In the genomic region with DNA sequence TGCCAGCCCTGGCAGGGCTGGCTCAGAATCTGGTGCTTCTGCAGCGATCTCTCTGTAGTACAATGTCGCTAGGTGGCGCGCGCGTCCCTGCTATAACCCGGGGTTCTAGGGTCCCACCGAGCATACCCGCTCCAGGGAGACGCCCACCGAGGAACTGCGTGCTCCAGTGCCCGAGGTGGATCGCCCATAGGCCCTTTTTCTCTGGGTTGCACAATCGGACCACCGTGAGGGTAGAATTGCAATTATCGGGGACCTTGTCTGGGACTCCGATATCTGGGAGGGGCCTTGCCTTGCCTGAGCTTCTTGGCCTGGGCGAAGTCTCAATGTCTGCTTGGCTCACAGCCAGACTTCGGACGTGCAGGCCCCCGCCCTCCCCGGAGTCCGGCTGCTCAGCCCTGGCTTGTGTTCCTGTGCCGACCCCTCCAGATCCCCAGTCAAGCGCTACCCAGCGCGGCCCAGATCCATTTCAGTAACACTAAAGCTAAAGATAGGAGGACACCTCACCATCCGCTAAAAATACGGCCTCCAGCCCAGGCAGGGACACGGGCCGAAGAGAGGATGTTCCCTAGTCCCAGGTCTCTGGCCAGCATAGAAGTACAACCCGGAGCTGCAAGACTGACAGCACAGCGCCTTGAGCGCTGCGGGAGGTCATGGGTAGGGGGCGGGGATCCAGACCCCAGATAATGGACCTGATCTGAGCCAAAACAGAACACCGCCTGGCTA, we compare ENCODE assay signal across 8 mouse cellular contexts. TPM values are rescaled to one million over a fixed set of nuclear protein-coding genes. Genes with fewer than 3 reads are reported as not detected.
DNase-seq lines count a peak whose midpoint lies in the region; ATAC-seq lines count a peak whose summit lies in the region.

No protein-coding gene starts in this region.

- peak; percentile 84 to 95 for DNase-seq in adrenal gland, adult (ENCODE audit: inconsistent age in 2 of 2, low spot score in 1 of 2)
- peak; percentile 97 for DNase-seq in embryo, embryonic 10 days (ENCODE audit: low spot score)
- DNase-seq in gastrocnemius, postnatal 10 days, result peak; percentile 98
- peak; percentile 91 for DNase-seq in induced T-regulatory cell, adult 2 months (ENCODE audit: low read depth)
- DNase-seq in left cerebral cortex, postnatal 10 days (ENCODE audit: extremely low spot score in 1 of 2, low spot score in 2 of 2), result peak; percentile 86 to 95
- DNase-seq in right cerebral cortex, postnatal 14 days, result peak; percentile 98
- DNase-seq in urinary bladder, postnatal 25 days (ENCODE audit: low spot score), result peak; percentile 90

- ATAC-seq in megakaryocyte progenitor cell, adult 5-6 weeks (replicated peaks; ENCODE audit: poor library complexity), result peak; percentile 66

- intact Hi-C loops in left cerebral cortex, postnatal 10 days (cut with DNase I), result loop anchor here (1.0 to 5.0 kb wide), 3 partner anchors 32 to 123 kb away; a partner anchor contains a TSS

RNA-seq across cellular contexts. Expression of a gene that starts 0.5 kb away (rescaled TPM):
- total RNA-seq in gastrocnemius, postnatal 10 days (2021), result 10 to 100 TPM; 16.6 to 20.9 TPM
- total RNA-seq in left cerebral cortex, postnatal 10 days (2021), result 1 to 10 TPM; 8.3 to 9.8 TPM
- not detected in 2 replicates for total RNA-seq in megakaryocyte progenitor cell, adult 5-6 weeks (2015)
- total RNA-seq in megakaryocyte progenitor cell, adult 5-6 weeks (2017), result 0.07 TPM in 1 of 2 replicates, not detected in the other

RNA-seq across cellular contexts. Expression of a gene that starts 11.3 kb away (rescaled TPM):
- total RNA-seq in gastrocnemius, postnatal 10 days (2021), result 10 to 100 TPM; 86.8 to 90.9 TPM
- total RNA-seq in left cerebral cortex, postnatal 10 days (2021), result 10 to 100 TPM; 76.8 to 80.7 TPM
- 47.6 and 50.3 TPM in 2 replicates for total RNA-seq in megakaryocyte progenitor cell, adult 5-6 weeks (2015)
- 65.1 and 83.0 TPM in 2 replicates for total RNA-seq in megakaryocyte progenitor cell, adult 5-6 weeks (2017)

RNA-seq across cellular contexts. Expression of a gene that starts 30.2 kb away (rescaled TPM):
- under 1 TPM; 0.82 to 0.95 TPM for total RNA-seq in gastrocnemius, postnatal 10 days (2021)
- 1 to 10 TPM; 6.5 to 8.1 TPM for total RNA-seq in left cerebral cortex, postnatal 10 days (2021)
- total RNA-seq in megakaryocyte progenitor cell, adult 5-6 weeks (2015), result 0.32 and 0.81 TPM in 2 replicates
- total RNA-seq in megakaryocyte progenitor cell, adult 5-6 weeks (2017), result 1.5 and 2.8 TPM in 2 replicates

RNA-seq across cellular contexts. Expression of a gene that starts 39.9 kb away (rescaled TPM):
- 10 to 100 TPM; 13.7 to 18.7 TPM for total RNA-seq in gastrocnemius, postnatal 10 days (2021)
- total RNA-seq in left cerebral cortex, postnatal 10 days (2021), result 10 to 100 TPM in 1 of 2 experiments, 1 to 10 TPM in 1; 8.0 to 10.7 TPM
- 60.9 and 76.7 TPM in 2 replicates for total RNA-seq in megakaryocyte progenitor cell, adult 5-6 weeks (2015)
- total RNA-seq in megakaryocyte progenitor cell, adult 5-6 weeks (2017), result 57.4 and 61.3 TPM in 2 replicates

RNA-seq across cellular contexts. Expression of a gene that starts 46.5 kb away (rescaled TPM):
- total RNA-seq in gastrocnemius, postnatal 10 days (2021), result 1 to 10 TPM; 2.6 to 3.5 TPM
- total RNA-seq in left cerebral cortex, postnatal 10 days (2021), result 1 to 10 TPM; 3.4 to 3.8 TPM
- 28.7 and 30.5 TPM in 2 replicates for total RNA-seq in megakaryocyte progenitor cell, adult 5-6 weeks (2015)
- 30.2 and 39.5 TPM in 2 replicates for total RNA-seq in megakaryocyte progenitor cell, adult 5-6 weeks (2017)

Comparison
In these comparisons a context has a peak if more than half of its experiments do, and no peak if none do; other contexts are left out.
1. Peak in every context shown above with its lines: DNase-seq and ATAC-seq.
2. RNA of a gene that starts 0.5 kb away (total RNA-seq): 16.6 to 20.9 TPM in gastrocnemius, postnatal 10 days and 8.3 to 9.8 TPM in left cerebral cortex, postnatal 10 days; 0.07 TPM in megakaryocyte progenitor cell, adult 5-6 weeks; every median in the first group is over 4 times any median in the second.